Mouse (Mus musculus) ES-E14 (cell line): ENCODE measurements around the gene Dcpp1.

Experiments
- HCFC1 ChIP-seq: IDR thresholded peaks from 2 replicates; pipeline ENCODE4 v1.6.1; 2012; ENCODE audit warnings: low read length, inconsistent platforms, borderline replicate concordance; ENCODE audit not compliant: insufficient read depth
- MAFK ChIP-seq: IDR thresholded peaks from 2 replicates; pipeline ENCODE4 v1.6.1; 2014; ENCODE audit warnings: mild to moderate bottlenecking, low read depth, low read length, inconsistent platforms; ENCODE audit not compliant: insufficient read depth
- ZC3H11A ChIP-seq: IDR thresholded peaks from 2 replicates; pipeline ENCODE4 v1.6.1; 2012; ENCODE audit warnings: low read depth, mild to moderate bottlenecking, inconsistent platforms, low read length, borderline replicate concordance
- ZNF384 ChIP-seq: IDR thresholded peaks from 2 replicates; pipeline ENCODE4 v1.6.1; 2012; ENCODE audit warnings: low read depth, low read length, inconsistent platforms

- TF ChIP-seq ZNF384 (no peak), MAFK (no peak), ZC3H11A (no peak), HCFC1 (no peak)
Measured at GRCm38 (mm10) chr17:23850028-23850427, 30.6 kb upstream of the Dcpp1 start.
